Mouse (Mus musculus) small intestine, adult 2 months (tissue): ENCODE data around the gene Leng1.

Experiments used
- CTCF ChIP-seq: fragments of 200-500 bp; IDR thresholded peaks from 2 replicates; pipeline ENCODE4 v1.5.1; 2012; ENCODE audit warnings: low read depth, mild to moderate bottlenecking, control low read depth, inconsistent platforms, low read length, moderate library complexity, mixed read lengths; ENCODE audit not compliant: insufficient replicate concordance, insufficient read length; ENCODE audit errors: extremely low read depth
- POLR2A ChIP-seq: fragments of 200-500 bp; IDR thresholded peaks from 2 replicates; pipeline ENCODE4 v1.6.1; 2012; ENCODE audit warnings: low read depth, mild to moderate bottlenecking, control low read depth, inconsistent platforms, low read length, moderate library complexity

DNA sequence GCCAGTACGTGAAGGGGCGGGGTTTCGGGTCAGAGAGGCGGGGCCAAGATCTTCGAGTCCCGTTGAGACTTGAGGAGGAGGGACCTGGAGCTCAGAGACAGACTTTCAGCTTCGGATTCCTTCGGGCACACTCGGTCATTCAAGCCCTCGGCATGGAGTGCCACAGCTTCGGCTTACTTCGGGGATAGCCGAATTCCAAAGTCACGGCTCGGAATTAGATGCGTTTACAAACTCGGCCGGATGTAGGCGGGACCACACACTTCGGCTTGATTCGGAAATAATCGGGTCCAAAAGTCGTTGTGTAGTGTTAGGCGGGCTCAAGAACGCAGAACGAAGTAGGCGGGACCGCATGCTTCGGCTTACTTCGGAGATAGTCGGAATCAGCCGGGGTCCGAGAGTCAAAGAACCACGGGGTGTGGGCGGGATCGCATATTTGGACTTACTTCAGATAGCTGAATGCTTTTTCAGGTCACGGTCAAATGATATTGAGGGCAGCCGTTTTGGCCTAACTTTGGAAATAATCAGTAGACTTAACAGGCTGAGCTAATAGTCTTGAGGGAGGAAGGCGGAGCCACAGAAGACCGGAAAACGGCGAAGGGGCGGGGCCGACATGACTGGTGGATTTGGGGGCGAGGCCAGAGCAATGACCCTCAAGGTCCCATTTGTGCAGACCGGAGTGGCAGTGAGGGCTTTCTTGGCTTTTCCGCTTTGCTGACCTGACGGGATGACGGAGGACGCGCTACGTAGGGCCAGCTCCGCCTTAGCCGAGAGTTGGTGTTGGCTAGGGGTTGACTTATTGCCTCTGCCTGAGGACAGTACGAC, 27.6 kb upstream of the Leng1 start, which contains the start of gene Mboat7:
- TF ChIP-seq POLR2A (0 out of 2 replicates have a peak, but pooled peaks have one; percentile 10), CTCF (0 out of 2 replicates have a peak, but pooled peaks have one; percentile 8)
